In the genomic region with DNA sequence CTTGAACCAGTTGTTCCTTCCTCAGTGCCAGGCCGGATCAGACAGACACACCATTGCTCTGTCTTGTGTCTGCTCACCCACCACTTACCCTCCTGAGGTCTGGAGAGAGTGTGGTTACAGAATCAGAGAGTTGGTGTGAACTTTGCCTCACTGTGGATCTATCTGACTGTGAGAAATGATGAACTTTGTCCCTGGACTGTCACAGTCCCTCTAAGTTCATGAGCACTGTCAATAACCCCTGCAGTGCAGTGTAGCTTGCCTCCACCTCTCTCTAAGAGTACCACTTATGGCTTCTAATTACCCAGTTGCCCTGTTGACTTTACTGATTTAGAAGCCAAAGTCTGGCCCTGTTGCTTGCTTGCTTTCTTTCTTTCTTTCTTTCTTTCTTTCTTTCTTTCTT, we compare ENCODE assay signal across 20 mouse cellular contexts.
DNase-seq lines count a peak whose midpoint lies in the region; ATAC-seq and TF ChIP-seq lines count a peak whose summit lies in the region.
"Had no signal": no experiment of that assay in that cellular context is flagged by ENCODE, and none has a peak within 500 bp of the region (broad histone marks: within the 10 kb centered on the region; RNA-seq: fewer than 3 reads in every experiment).

No protein-coding gene starts in this region.

- TF ChIP-seq EP300 in liver, postnatal 0 days (IDR thresholded peaks at IDR 0.05; ENCODE audit: low read depth) = no peak

- peak; percentile 56 for ATAC-seq in intestine, embryonic 15.5 days
- ATAC-seq in intestine, postnatal 0 days = no peak; the same call in 1 of the 2 replicates
- peak; percentile 99 for ATAC-seq in liver, postnatal 0 days
- ATAC-seq: CD4-positive, CD25-positive, alpha-beta regulatory T cell, adult 4 months; forebrain, embryonic 15.5 days had no signal

- H3K9me3 ChIP-seq in intestine, embryonic 15.5 days = no peaks in the 10 kb centered on the region
- H3K9me3 ChIP-seq in intestine, postnatal 0 days (ENCODE audit: control insufficient read depth) = no peaks in the 10 kb centered on the region
- H3K9me3 ChIP-seq in liver, postnatal 0 days (ENCODE audit: low read length) = no peaks in the 10 kb centered on the region
- H3K9me3 ChIP-seq: embryonic facial prominence, embryonic 12.5 days; forebrain, embryonic 15.5 days; G1E; heart, embryonic 13.5 days had no signal

- no peak for TF ChIP-seq CTCF in intestine, postnatal 0 days (IDR thresholded peaks at IDR 0.05; ENCODE audit: low read depth)
- TF ChIP-seq CTCF in liver, postnatal 0 days (IDR thresholded peaks at IDR 0.05; ENCODE audit: low read depth) = no peak

- H3K36me3 ChIP-seq in intestine, embryonic 15.5 days = no peaks in the 10 kb centered on the region
- H3K36me3 ChIP-seq in intestine, postnatal 0 days (ENCODE audit: control insufficient read depth, insufficient read depth) = no peaks in the 10 kb centered on the region
- H3K36me3 ChIP-seq in liver, postnatal 0 days (replicated peaks; ENCODE audit: insufficient read depth, low read length) = no peaks in the 10 kb centered on the region
- H3K36me3 ChIP-seq: embryonic facial prominence, embryonic 12.5 days; forebrain, embryonic 15.5 days; G1E; heart, embryonic 13.5 days had no signal

- no peak overlapping the region for H3K4me2 ChIP-seq in intestine, embryonic 15.5 days (replicated peaks)
- H3K4me2 ChIP-seq in intestine, postnatal 0 days (replicated peaks; ENCODE audit: low read depth) = no peak overlapping the region
- H3K4me2 ChIP-seq in liver, postnatal 0 days (ENCODE audit: low read depth, low read length) = no peak overlapping the region
- H3K4me2 ChIP-seq: embryonic facial prominence, embryonic 12.5 days; forebrain, embryonic 15.5 days; heart, embryonic 13.5 days had no signal

- no peak overlapping the region for H3K9ac ChIP-seq in intestine, embryonic 15.5 days
- no peak overlapping the region for H3K9ac ChIP-seq in intestine, postnatal 0 days (ENCODE audit: low read depth, low read length)
- H3K9ac ChIP-seq in liver, postnatal 0 days (replicated peaks) = no peak overlapping the region
- H3K9ac ChIP-seq: embryonic facial prominence, embryonic 12.5 days; forebrain, embryonic 15.5 days; heart, embryonic 13.5 days had no signal

- peak; percentile 73 for DNase-seq in kidney, adult 9 months
- no peak for DNase-seq in kidney, postnatal 25 days
- DNase-seq in adipocyte (ENCODE audit: low spot score) = peak; percentile 22
- no peak for DNase-seq in liver, postnatal 0 days
- DNase-seq in layer of hippocampus, postnatal 25 days (ENCODE audit: extremely low spot score in 1 of 2, low spot score in 1 of 2) = no peak
- DNase-seq: adrenal gland, postnatal 10 days; B cell, adult 2 months; cerebellum, adult 11 months; cerebellum, adult 8-10 months; cerebellum, postnatal 25 days; gastrocnemius, postnatal 36 days; heart, adult 11 months; heart, postnatal 36 days had no signal

- H3K27me3 ChIP-seq in intestine, embryonic 15.5 days (replicated peaks) = no peaks in the 10 kb centered on the region
- no peaks in the 10 kb centered on the region for H3K27me3 ChIP-seq in intestine, postnatal 0 days (replicated peaks; ENCODE audit: control insufficient read depth, insufficient read depth, low read length)
- no peaks in the 10 kb centered on the region for H3K27me3 ChIP-seq in liver, postnatal 0 days (ENCODE audit: insufficient read depth, low read length)
- H3K27me3 ChIP-seq: embryonic facial prominence, embryonic 12.5 days; forebrain, embryonic 15.5 days; heart, embryonic 13.5 days had no signal

- H3K4me1 ChIP-seq in intestine, embryonic 15.5 days (replicated peaks) = no peaks in the 10 kb centered on the region
- H3K4me1 ChIP-seq in intestine, postnatal 0 days (replicated peaks; ENCODE audit: control insufficient read depth, insufficient read depth, low read length) = no peaks in the 10 kb centered on the region
- H3K4me1 ChIP-seq in liver, postnatal 0 days (ENCODE audit: insufficient read depth) = no peaks in the 10 kb centered on the region
- H3K4me1 ChIP-seq: embryonic facial prominence, embryonic 12.5 days; forebrain, embryonic 15.5 days; heart, embryonic 13.5 days had no signal

- WGBS in intestine, embryonic 15.5 days = 78% methylated on average over 1 of the region's 1 CpGs
- WGBS in intestine, postnatal 0 days = 77% methylated on average over 1 of the region's 1 CpGs
- WGBS in liver, postnatal 0 days (ENCODE audit: insufficient replicate concordance) = 56% methylated on average over 1 of the region's 1 CpGs

- H3K4me3 ChIP-seq in intestine, embryonic 15.5 days (replicated peaks) = no peak overlapping the region
- no peak overlapping the region for H3K4me3 ChIP-seq in intestine, postnatal 0 days (ENCODE audit: low read depth, low read length)
- no peak overlapping the region for H3K4me3 ChIP-seq in liver, postnatal 0 days (ENCODE audit: low read depth, low read length)
- H3K4me3 ChIP-seq: embryonic facial prominence, embryonic 12.5 days; forebrain, embryonic 15.5 days; heart, embryonic 13.5 days had no signal

- no peak overlapping the region for H3K27ac ChIP-seq in intestine, embryonic 15.5 days
- H3K27ac ChIP-seq in intestine, postnatal 0 days (ENCODE audit: low read depth, low read length) = no peak overlapping the region
- H3K27ac ChIP-seq in liver, postnatal 0 days (ENCODE audit: low read depth) = peak overlapping the region; percentile 80
- H3K27ac ChIP-seq: embryonic facial prominence, embryonic 12.5 days; forebrain, embryonic 15.5 days; heart, embryonic 13.5 days had no signal

Comparison
In these comparisons a context has a peak if more than half of its experiments do, and no peak if none do; other contexts are left out.
1. DNase-seq: peak in kidney, adult 9 months (single experiment) and adipocyte (single experiment); none in kidney, postnatal 25 days (0 of 2), liver, postnatal 0 days (single experiment) and layer of hippocampus, postnatal 25 days (0 of 2).